Mouse (Mus musculus): ENCODE measurements around the gene Zmym6. TPM values are rescaled to one million over a fixed set of nuclear protein-coding genes. Genes with fewer than 3 reads are reported as not detected.

The Zmym6 gene
- total RNA-seq, 1 experiment: 18.1 TPM

GRCm38 (mm10) chr4:127039871-127040483 is 37.2 kb upstream of the Zmym6 start:
- Histone ChIP-seq H3K4me1 (ENCODE audit: control insufficient read depth in 2 of 2, insufficient read depth in 2 of 2, low read length in 2 of 2, poor library complexity in 1 of 2) (no peaks in the 10 kb centered on the region), H3K9me3 (ENCODE audit: control insufficient read depth, insufficient read depth, low read depth, low read length) (no peaks in the 10 kb centered on the region), H3K36me3 (ENCODE audit: control insufficient read depth, insufficient read depth, low read length, poor library complexity, severe bottlenecking) (peaks cover 20% of the 10 kb centered on the region), H3K27ac (ENCODE audit: insufficient read depth, low read depth, low read length, poor library complexity, severe bottlenecking) (no peak overlapping the region; the same call in 1 of the 2 replicates), H3K4me3 (ENCODE audit: insufficient read depth in 1 of 2, low read depth in 1 of 2, low read length in 2 of 2, poor library complexity in 1 of 2, severe bottlenecking in 1 of 2) (no peak overlapping the region), H3K9ac (ENCODE audit: insufficient read depth, low read depth, low read length, poor library complexity, severe bottlenecking) (no peak overlapping the region)
- no peak for DNase-seq (ENCODE audit: low read depth, low spot score)
- TF ChIP-seq ZC3H11A (IDR thresholded peaks at IDR 0.05; ENCODE audit: borderline replicate concordance, low read depth, low read length): no peak
- TF ChIP-seq ZNF384 (IDR thresholded peaks at IDR 0.05; ENCODE audit: low read depth, low read length): no peak
- TF ChIP-seq CHD2 (IDR thresholded peaks at IDR 0.05; ENCODE audit: low read depth, low read length): no peak
- no peak for TF ChIP-seq MAFK (IDR thresholded peaks at IDR 0.05; ENCODE audit: insufficient read depth, low read depth, low read length)
- TF ChIP-seq HCFC1 (IDR thresholded peaks at IDR 0.05; ENCODE audit: borderline replicate concordance, insufficient read depth, low read length): no peak
- in situ Hi-C loops (cut with MboI; ENCODE audit: low sequenced_read_pairs in 2 of 2, unreplicated experiment in 2 of 2): no loop called here

- no peak overlapping the region for H3K27ac ChIP-seq (ENCODE audit: insufficient read depth, low read depth, low read length, poor library complexity, severe bottlenecking)
- in situ Hi-C loops (cut with MboI; ENCODE audit: low sequenced_read_pairs in 2 of 2, unreplicated experiment in 2 of 2): no loop called here
- no peaks in the 10 kb centered on the region for H3K9me3 ChIP-seq (ENCODE audit: control insufficient read depth, insufficient read depth, low read depth, low read length)
- no peak for TF ChIP-seq HCFC1 (IDR thresholded peaks at IDR 0.05; ENCODE audit: borderline replicate concordance, insufficient read depth, low read length)
- TF ChIP-seq CHD2 (IDR thresholded peaks at IDR 0.05; ENCODE audit: low read depth, low read length): no peak
- no peak for TF ChIP-seq ZC3H11A (IDR thresholded peaks at IDR 0.05; ENCODE audit: borderline replicate concordance, low read depth, low read length)
- no peak for TF ChIP-seq MAFK (IDR thresholded peaks at IDR 0.05; ENCODE audit: insufficient read depth, low read depth, low read length)
- TF ChIP-seq ZNF384 (IDR thresholded peaks at IDR 0.05; ENCODE audit: low read depth, low read length): no peak
- H3K4me1 ChIP-seq (ENCODE audit: control insufficient read depth in 2 of 2, insufficient read depth in 2 of 2, low read length in 2 of 2, poor library complexity in 1 of 2): peaks cover 0 to 2% of the 10 kb centered on the region in 2 experiments; a peak in 1 of 4 replicates
- H3K9ac ChIP-seq (ENCODE audit: insufficient read depth, low read depth, low read length, poor library complexity, severe bottlenecking): no peak overlapping the region
- DNase-seq (ENCODE audit: low read depth, low spot score): no peak
- H3K4me3 ChIP-seq (ENCODE audit: insufficient read depth in 1 of 2, low read depth in 1 of 2, low read length in 2 of 2, poor library complexity in 1 of 2, severe bottlenecking in 1 of 2): no peak overlapping the region
- H3K36me3 ChIP-seq (ENCODE audit: control insufficient read depth, insufficient read depth, low read length, poor library complexity, severe bottlenecking): peaks cover 17% of the 10 kb centered on the region
Measured at GRCm38 (mm10) chr4:127043540-127043939, 33.6 kb upstream of the Zmym6 start.

GRCm38 (mm10) chr4:127051121-127051520 is 26.1 kb upstream of the Zmym6 start:
- no peak overlapping the region for H3K27ac ChIP-seq (ENCODE audit: insufficient read depth, low read depth, low read length, poor library complexity, severe bottlenecking)
- peaks cover 28% of the 10 kb centered on the region for H3K36me3 ChIP-seq (ENCODE audit: control insufficient read depth, insufficient read depth, low read length, poor library complexity, severe bottlenecking)
- no peak overlapping the region for H3K4me3 ChIP-seq (ENCODE audit: insufficient read depth in 1 of 2, low read depth in 1 of 2, low read length in 2 of 2, poor library complexity in 1 of 2, severe bottlenecking in 1 of 2)
- H3K9me3 ChIP-seq (ENCODE audit: control insufficient read depth, insufficient read depth, low read depth, low read length): no peaks in the 10 kb centered on the region
- in situ Hi-C loops (cut with MboI; ENCODE audit: low sequenced_read_pairs in 2 of 2, unreplicated experiment in 2 of 2): no loop called here
- H3K4me1 ChIP-seq (ENCODE audit: control insufficient read depth in 2 of 2, insufficient read depth in 2 of 2, low read length in 2 of 2, poor library complexity in 1 of 2): peaks cover 2 to 3% of the 10 kb centered on the region in 2 experiments; a peak in 2 of 4 replicates
- H3K9ac ChIP-seq (ENCODE audit: insufficient read depth, low read depth, low read length, poor library complexity, severe bottlenecking): no peak overlapping the region
- TF ChIP-seq HCFC1 (IDR thresholded peaks at IDR 0.05; ENCODE audit: borderline replicate concordance, insufficient read depth, low read length) (no peak), ZNF384 (IDR thresholded peaks at IDR 0.05; ENCODE audit: low read depth, low read length) (no peak), CHD2 (IDR thresholded peaks at IDR 0.05; ENCODE audit: low read depth, low read length) (no peak), MAFK (IDR thresholded peaks at IDR 0.05; ENCODE audit: insufficient read depth, low read depth, low read length) (no peak), ZC3H11A (IDR thresholded peaks at IDR 0.05; ENCODE audit: borderline replicate concordance, low read depth, low read length) (no peak)
- DNase-seq (ENCODE audit: low read depth, low spot score): no peak

GRCm38 (mm10) chr4:127053071-127053470 is 24.1 kb upstream of the Zmym6 start:
- H3K9me3 ChIP-seq (ENCODE audit: control insufficient read depth, insufficient read depth, low read depth, low read length): no peaks in the 10 kb centered on the region
- DNase-seq (ENCODE audit: low read depth, low spot score): no peak
- H3K36me3 ChIP-seq (ENCODE audit: control insufficient read depth, insufficient read depth, low read length, poor library complexity, severe bottlenecking): peaks cover 25% of the 10 kb centered on the region
- no peak overlapping the region for H3K27ac ChIP-seq (ENCODE audit: insufficient read depth, low read depth, low read length, poor library complexity, severe bottlenecking)
- no peak overlapping the region for H3K9ac ChIP-seq (ENCODE audit: insufficient read depth, low read depth, low read length, poor library complexity, severe bottlenecking)
- H3K4me3 ChIP-seq (ENCODE audit: insufficient read depth in 1 of 2, low read depth in 1 of 2, low read length in 2 of 2, poor library complexity in 1 of 2, severe bottlenecking in 1 of 2): no peak overlapping the region
- TF ChIP-seq CHD2 (IDR thresholded peaks at IDR 0.05; ENCODE audit: low read depth, low read length): no peak
- TF ChIP-seq ZNF384 (IDR thresholded peaks at IDR 0.05; ENCODE audit: low read depth, low read length): no peak
- TF ChIP-seq ZC3H11A (IDR thresholded peaks at IDR 0.05; ENCODE audit: borderline replicate concordance, low read depth, low read length): no peak
- TF ChIP-seq HCFC1 (IDR thresholded peaks at IDR 0.05; ENCODE audit: borderline replicate concordance, insufficient read depth, low read length): no peak
- no peak for TF ChIP-seq MAFK (IDR thresholded peaks at IDR 0.05; ENCODE audit: insufficient read depth, low read depth, low read length)
- H3K4me1 ChIP-seq (ENCODE audit: control insufficient read depth in 2 of 2, insufficient read depth in 2 of 2, low read length in 2 of 2, poor library complexity in 1 of 2): peaks cover 2 to 3% of the 10 kb centered on the region in 2 experiments; a peak in 2 of 4 replicates
- in situ Hi-C loops (cut with MboI; ENCODE audit: low sequenced_read_pairs in 2 of 2, unreplicated experiment in 2 of 2): no loop called here
